Mouse (Mus musculus) left cerebral cortex, adult 11 months (tissue): ENCODE measurements around the gene Tgif2lx1.
"Not testable (repeated sequence)": the region's sequence is repeated elsewhere in the genome, so short reads cannot be mapped to it uniquely, and the experiment has no call there.

Source experiments
- DNase-seq: peaks from one replicate; pipeline ENCODE4 v3.0.0; 2022; ENCODE audit warnings: low spot score

The Tgif2lx1 gene

GRCm38 (mm10) chrX:118480637-118481036, at the start of gene Tgif2lx1:
Tgif2lx1 (minus strand) TSS chrX:118480737.
- DNase-seq: not testable (repeated sequence)
